Mouse (Mus musculus) liver, embryonic 12.5 days (tissue): Measurements from ENCODE around the gene Tbc1d8b. TPM values are rescaled to one million over a fixed set of nuclear protein-coding genes. Genes with fewer than 3 reads are reported as not detected.
A peak's percentile ranks its signal among the peaks of the same experiment; 100 is the strongest.

Source experiments
- ATAC-seq: fragments of 200-750 bp; cut with Nextera tagmentation; 2 replicates; pipeline ENCODE4 v1.8.0; 2017; ENCODE audit warnings: moderate number of reproducible peaks, mild to moderate bottlenecking, moderate library complexity
- H3K27ac ChIP-seq: fragments of 300-500 bp; sonication (generic); 2 replicates; pipeline ENCODE4 v1.5.1; 2016; ENCODE audit warnings: mild to moderate bottlenecking
- H3K27me3 ChIP-seq: fragments of 300-500 bp; sonication (generic); replicated peaks from 2 replicates; pipeline ENCODE4 v1.6.1; 2016; ENCODE audit warnings: mild to moderate bottlenecking, moderate library complexity
- H3K36me3 ChIP-seq: fragments of 300-500 bp; sonication (generic); 2 replicates; pipeline ENCODE4 v1.6.1; 2016; ENCODE audit warnings: mild to moderate bottlenecking, moderate library complexity
- H3K4me1 ChIP-seq: fragments of 300-500 bp; sonication (generic); 2 replicates; pipeline ENCODE4 v1.6.1; 2016
- H3K4me2 ChIP-seq: fragments of 300-500 bp; sonication (generic); 2 replicates; pipeline ENCODE4 v1.6.1; 2016; ENCODE audit warnings: mild to moderate bottlenecking, moderate library complexity
- H3K4me3 ChIP-seq: fragments of 300-500 bp; sonication (generic); 2 replicates; pipeline ENCODE4 v1.5.1; 2016; ENCODE audit warnings: mild to moderate bottlenecking, moderate library complexity
- H3K9ac ChIP-seq: fragments of 300-500 bp; sonication (generic); 2 replicates; pipeline ENCODE4 v1.6.1; 2016; ENCODE audit warnings: mild to moderate bottlenecking, moderate library complexity
- H3K9me3 ChIP-seq: fragments of 300-500 bp; sonication (generic); replicated peaks from 2 replicates; pipeline ENCODE4 v1.6.1; 2016; ENCODE audit warnings: mild to moderate bottlenecking, moderate library complexity
- WGBS: fragments of 180-500 bp; shearing (Covaris S2); methylation state at CpG from one replicate; pipeline ENCODE4 v1.1.7; 2016; ENCODE audit not compliant: insufficient replicate concordance; 5-methylcytosine and 5-hydroxymethylcytosine counted together
- polyA plus RNA-seq: library from polyadenylated mRNA; unstranded; fragments of >200 nt; fragmentation: Nextera tagmentation; extraction: Ambion mirVana; gene quantifications from 2 replicates; pipeline ENCODE4 v1.2.1, GENCODE M21; 2016

The Tbc1d8b gene
- 0.91 TPM in 2 replicates for polyA plus RNA-seq

- peak within 1 kb of the TSS; percentile 73 for H3K9ac ChIP-seq
- no peaks in the 10 kb centered on the region for H3K36me3 ChIP-seq
- 6% methylated on average over 43 of the region's 43 CpGs for WGBS
- H3K27me3 ChIP-seq: no peaks in the 10 kb centered on the region
- peaks cover 4% of the 10 kb centered on the region; the same call in 1 of the 2 replicates for H3K4me1 ChIP-seq
- H3K4me2 ChIP-seq: peak within 1 kb of the TSS; percentile 72
- peak within 1 kb of the TSS; percentile 36; the same call in 1 of the 2 replicates for H3K27ac ChIP-seq
- ATAC-seq: peak; percentile 99
- H3K9me3 ChIP-seq: no peaks in the 10 kb centered on the region
- peak within 1 kb of the TSS; percentile 66 for H3K4me3 ChIP-seq
These were observed at the start of gene Tbc1d8b for GRCm38 (mm10) chrX:139684775-139685695. Tbc1d8b (plus strand) TSS chrX:139684996.

- Histone ChIP-seq H3K9ac (no peak overlapping the region), H3K36me3 (no peaks in the 10 kb centered on the region), H3K27ac (no peak overlapping the region), H3K4me3 (no peak overlapping the region), H3K9me3 (no peaks in the 10 kb centered on the region), H3K4me1 (no peaks in the 10 kb centered on the region), H3K4me2 (no peak overlapping the region), H3K27me3 (no peaks in the 10 kb centered on the region)
- 25% methylated on average over 2 of the region's 2 CpGs for WGBS
- ATAC-seq: no peak
These were observed 45.1 kb upstream of the Tbc1d8b start for GRCm38 (mm10) chrX:139639744-139640143.

GRCm38 (mm10) chrX:139640418-139640817 is 44.4 kb upstream of the Tbc1d8b start:
- Histone ChIP-seq H3K4me3 (no peak overlapping the region), H3K27ac (no peak overlapping the region), H3K27me3 (no peaks in the 10 kb centered on the region), H3K4me1 (no peaks in the 10 kb centered on the region), H3K9me3 (no peaks in the 10 kb centered on the region), H3K9ac (no peak overlapping the region), H3K36me3 (no peaks in the 10 kb centered on the region), H3K4me2 (no peak overlapping the region)
- ATAC-seq: no peak

- Histone ChIP-seq H3K4me3 (no peak overlapping the region), H3K27ac (no peak overlapping the region), H3K4me1 (peaks cover 19% of the 10 kb centered on the region), H3K27me3 (no peaks in the 10 kb centered on the region), H3K36me3 (no peaks in the 10 kb centered on the region), H3K9ac (no peak overlapping the region), H3K9me3 (no peaks in the 10 kb centered on the region), H3K4me2 (no peak overlapping the region)
- ATAC-seq: no peak
- WGBS: 74% methylated on average over 5 of the region's 5 CpGs
These were observed 32.6 kb upstream of the Tbc1d8b start for GRCm38 (mm10) chrX:139652226-139652625.

- no peak overlapping the region; the same call in 1 of the 2 replicates for H3K4me2 ChIP-seq
- no peaks in the 10 kb centered on the region for H3K9me3 ChIP-seq
- H3K4me3 ChIP-seq: no peak overlapping the region
- no peaks in the 10 kb centered on the region for H3K27me3 ChIP-seq
- ATAC-seq: peak; percentile 86
- no peak overlapping the region for H3K9ac ChIP-seq
- H3K27ac ChIP-seq: no peak overlapping the region
- H3K36me3 ChIP-seq: no peaks in the 10 kb centered on the region
- peaks cover 19% of the 10 kb centered on the region for H3K4me1 ChIP-seq
- WGBS: 36% methylated on average over 3 of the region's 3 CpGs
These were observed 31.5 kb upstream of the Tbc1d8b start for GRCm38 (mm10) chrX:139653292-139653691.

- no peaks in the 10 kb centered on the region for H3K27me3 ChIP-seq
- no peak overlapping the region for H3K4me2 ChIP-seq
- H3K4me3 ChIP-seq: no peak overlapping the region
- peaks cover 19% of the 10 kb centered on the region for H3K4me1 ChIP-seq
- 0 out of 2 replicates have a peak overlapping the region, but pooled peaks have one; percentile 14 for H3K27ac ChIP-seq
- no peaks in the 10 kb centered on the region for H3K9me3 ChIP-seq
- peak; percentile 89 for ATAC-seq
- WGBS: 55% methylated on average over 5 of the region's 5 CpGs
- H3K36me3 ChIP-seq: no peaks in the 10 kb centered on the region
- no peak overlapping the region for H3K9ac ChIP-seq
These were observed 30.3 kb upstream of the Tbc1d8b start for GRCm38 (mm10) chrX:139654350-139655063.

GRCm38 (mm10) chrX:139662111-139662510 is 22.7 kb upstream of the Tbc1d8b start:
- Histone ChIP-seq H3K4me1 (no peaks in the 10 kb centered on the region), H3K27ac (no peak overlapping the region), H3K36me3 (no peaks in the 10 kb centered on the region), H3K4me3 (no peak overlapping the region), H3K9ac (no peak overlapping the region), H3K9me3 (no peaks in the 10 kb centered on the region), H3K27me3 (no peaks in the 10 kb centered on the region), H3K4me2 (no peak overlapping the region)
- WGBS: 55% methylated on average over 1 of the region's 1 CpGs
- no peak for ATAC-seq

GRCm38 (mm10) chrX:139665829-139666228 is 19.0 kb upstream of the Tbc1d8b start:
- Histone ChIP-seq H3K4me1 (no peaks in the 10 kb centered on the region), H3K36me3 (no peaks in the 10 kb centered on the region), H3K4me3 (no peak overlapping the region), H3K9me3 (no peaks in the 10 kb centered on the region), H3K9ac (no peak overlapping the region), H3K27me3 (no peaks in the 10 kb centered on the region), H3K27ac (no peak overlapping the region), H3K4me2 (no peak overlapping the region)
- 74% methylated on average over 2 of the region's 2 CpGs for WGBS
- no peak for ATAC-seq

GRCm38 (mm10) chrX:139684410-139684774 is 404 bp upstream of the Tbc1d8b start:
- H3K9ac ChIP-seq: peak overlapping the region; percentile 73
- H3K27ac ChIP-seq: 0 out of 2 replicates have a peak overlapping the region, but pooled peaks have one; percentile 30
- H3K36me3 ChIP-seq: no peaks in the 10 kb centered on the region
- peaks cover 4% of the 10 kb centered on the region; the same call in 1 of the 2 replicates for H3K4me1 ChIP-seq
- H3K27me3 ChIP-seq: no peaks in the 10 kb centered on the region
- H3K9me3 ChIP-seq: no peaks in the 10 kb centered on the region
- H3K4me2 ChIP-seq: peak overlapping the region; percentile 72
- H3K4me3 ChIP-seq: peak overlapping the region; percentile 66
- peak; percentile 44 for ATAC-seq
- 10% methylated on average over 8 of the region's 8 CpGs for WGBS

GRCm38 (mm10) chrX:139714381-139714780 is 29.6 kb downstream of the Tbc1d8b start, which contains the start of gene Gm15013:
Gm15013 (minus strand) TSS chrX:139714481.
- Histone ChIP-seq H3K4me1 (no peaks in the 10 kb centered on the region), H3K4me3 (no peak within 1 kb of the TSS), H3K27me3 (no peaks in the 10 kb centered on the region), H3K9ac (no peak within 1 kb of the TSS), H3K36me3 (no peaks in the 10 kb centered on the region), H3K9me3 (no peaks in the 10 kb centered on the region), H3K27ac (no peak within 1 kb of the TSS), H3K4me2 (no peak within 1 kb of the TSS)
- 85% methylated on average over 8 of the region's 8 CpGs for WGBS
- ATAC-seq: no peak

- H3K9ac ChIP-seq: no peak overlapping the region
- no peak overlapping the region for H3K4me2 ChIP-seq
- no peaks in the 10 kb centered on the region for H3K4me1 ChIP-seq
- H3K4me3 ChIP-seq: no peak overlapping the region
- H3K36me3 ChIP-seq: peaks cover 3% of the 10 kb centered on the region; the same call in 1 of the 2 replicates
- H3K27ac ChIP-seq: no peak overlapping the region
- no peaks in the 10 kb centered on the region for H3K27me3 ChIP-seq
- H3K9me3 ChIP-seq: no peaks in the 10 kb centered on the region
- ATAC-seq: no peak
- WGBS: 87% methylated on average over 2 of the region's 2 CpGs
These were observed 37.6 kb downstream of the Tbc1d8b start for GRCm38 (mm10) chrX:139722350-139722749.

GRCm38 (mm10) chrX:139730541-139730940 is 45.7 kb downstream of the Tbc1d8b start:
- Histone ChIP-seq H3K27me3 (no peaks in the 10 kb centered on the region), H3K4me1 (no peaks in the 10 kb centered on the region), H3K9me3 (no peaks in the 10 kb centered on the region), H3K36me3 (peaks cover 7% of the 10 kb centered on the region; the same call in 1 of the 2 replicates), H3K27ac (no peak overlapping the region), H3K4me2 (no peak overlapping the region), H3K9ac (no peak overlapping the region), H3K4me3 (no peak overlapping the region)
- WGBS: 75% methylated on average over 3 of the region's 3 CpGs
- no peak for ATAC-seq
